Mouse (Mus musculus) retina, embryonic 14.5 days (tissue): ENCODE results near the gene Ptms.
A peak's percentile ranks its signal among the peaks of the same experiment; 100 is the strongest.

ENCODE experiments used
- DNase-seq: peaks from one replicate; pipeline ENCODE4 v3.0.0-alpha.2; 2015; ENCODE audit warnings: low spot score

Gene Ptms

DNA sequence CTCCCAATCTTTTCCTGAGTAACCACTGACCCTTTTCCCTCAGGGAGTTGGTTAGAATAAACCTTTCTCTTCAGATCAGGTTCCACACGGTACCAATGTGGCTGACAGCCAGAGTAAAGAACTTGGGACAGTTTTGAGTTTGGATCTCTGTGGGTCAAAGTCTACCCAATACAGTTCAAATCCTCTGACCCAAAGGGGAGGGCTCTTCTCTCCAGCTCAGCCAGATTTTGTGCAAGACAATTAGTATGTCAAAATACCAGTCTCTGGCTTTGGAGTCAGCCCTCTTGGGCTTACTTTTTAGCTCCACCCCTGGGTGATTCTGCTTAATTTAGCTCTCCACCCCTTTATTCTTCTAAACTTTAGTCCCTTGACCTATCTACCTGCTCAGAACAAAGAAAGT, 10.3 kb upstream of the Ptms start:
- DNase-seq, result no peak

DNA sequence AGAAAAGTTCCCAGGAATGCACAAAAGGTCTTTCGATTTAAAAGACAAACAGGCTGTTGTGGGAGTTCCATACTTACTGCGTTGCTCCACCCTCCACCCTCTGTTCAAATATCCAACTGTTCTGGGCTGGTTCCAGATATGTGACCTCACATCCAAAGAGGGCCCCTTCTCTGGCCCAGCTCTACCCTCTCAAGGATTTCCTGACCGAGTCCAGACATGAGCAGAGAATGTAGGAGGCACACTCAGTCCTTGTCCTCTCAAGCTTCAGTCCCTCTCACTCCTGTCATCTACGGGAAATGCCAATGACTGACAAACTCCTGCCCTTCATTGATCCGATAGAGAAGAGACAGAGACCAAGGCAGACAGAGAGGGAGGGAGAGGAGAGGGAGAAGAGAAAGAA, 6.0 kb upstream of the Ptms start:
- no peak for DNase-seq

DNA sequence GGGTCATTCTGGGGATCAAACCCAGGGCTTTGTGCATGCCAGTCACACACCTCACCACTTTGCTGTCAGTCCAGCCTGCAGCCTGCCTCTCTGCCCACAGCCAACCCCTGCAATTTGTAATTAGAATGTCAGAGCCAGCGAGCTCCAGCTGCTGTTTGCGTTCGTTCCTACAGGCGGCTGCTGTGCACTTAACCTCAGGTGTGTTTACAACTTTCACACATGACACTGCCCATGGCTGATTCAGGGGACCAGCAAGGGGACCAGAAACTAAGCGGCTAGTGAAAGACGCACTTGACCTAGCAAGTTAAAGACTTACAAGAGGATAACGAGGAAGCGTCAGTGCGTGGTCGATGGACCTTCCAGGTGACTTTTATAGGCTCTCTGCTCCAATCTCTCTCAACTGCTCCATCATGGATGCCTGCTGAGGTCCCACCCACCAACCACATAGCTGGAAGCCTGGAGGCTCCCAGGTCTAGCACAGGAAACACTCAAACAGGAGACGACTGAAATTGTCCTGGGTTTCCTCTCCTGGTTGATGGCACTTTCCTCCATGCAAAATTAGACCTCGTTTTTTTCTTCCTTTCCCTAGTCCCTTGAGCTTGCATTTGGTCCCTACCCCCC, 5.4 kb upstream of the Ptms start:
- DNase-seq, result no peak

DNA sequence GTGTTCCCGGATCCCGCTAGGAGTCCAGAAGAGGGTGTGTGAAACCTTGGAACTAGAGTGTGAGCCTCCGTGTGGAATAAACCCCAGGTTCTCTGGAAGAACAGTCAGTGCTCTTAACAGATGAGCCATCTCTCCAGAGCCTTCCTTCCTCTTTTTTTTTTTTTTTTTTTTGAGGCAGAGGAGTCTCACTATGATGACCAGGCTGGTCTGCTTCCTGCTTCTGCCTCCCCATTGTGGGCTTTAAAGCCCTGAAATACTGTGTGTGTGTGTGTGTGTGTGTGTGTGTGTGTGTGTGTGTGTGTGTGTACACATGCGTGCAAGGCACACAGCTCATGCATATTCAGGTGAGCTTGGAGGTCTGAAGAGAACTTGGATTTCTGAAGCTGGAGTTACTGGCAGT, 1.6 kb upstream of the Ptms start:
- DNase-seq, result no peak

DNA sequence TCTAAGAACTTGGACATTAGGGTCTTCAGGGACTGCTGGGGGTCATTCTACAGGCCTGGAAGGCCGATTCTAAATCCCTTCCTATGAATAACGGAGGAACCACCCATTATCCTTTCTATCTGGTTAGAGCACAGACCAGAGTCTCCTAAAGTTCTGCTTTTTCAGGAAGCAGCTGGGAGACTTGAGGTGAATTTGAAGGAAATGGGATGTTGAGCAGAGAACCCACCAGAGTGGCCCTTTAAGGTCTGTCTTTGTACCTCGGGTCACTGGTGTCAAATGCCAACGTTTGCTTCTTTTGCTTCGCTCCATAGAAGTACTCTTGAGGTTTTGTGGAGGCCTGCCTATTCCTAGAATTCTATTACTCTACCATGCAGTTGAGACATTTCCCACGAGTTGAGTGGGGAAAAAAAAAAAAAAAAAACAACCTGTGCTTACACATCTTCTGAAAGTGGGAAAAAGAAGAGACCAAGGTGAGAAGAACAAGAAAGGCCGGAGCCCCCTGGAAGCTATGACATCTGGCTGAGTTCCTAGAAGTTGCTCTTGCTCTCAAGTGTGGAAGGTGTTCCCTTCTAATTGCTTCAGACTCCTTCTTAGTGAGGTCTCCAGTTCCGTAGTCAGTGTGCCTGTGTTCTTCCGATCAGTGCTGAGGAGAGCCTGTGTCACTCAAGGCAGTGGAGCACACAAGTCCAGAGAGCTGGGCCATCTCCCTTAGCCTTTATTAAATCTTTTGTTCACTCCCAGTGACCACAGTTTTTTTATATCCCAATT, 599 bp upstream of the Ptms start:
- DNase-seq, result no peak

DNA sequence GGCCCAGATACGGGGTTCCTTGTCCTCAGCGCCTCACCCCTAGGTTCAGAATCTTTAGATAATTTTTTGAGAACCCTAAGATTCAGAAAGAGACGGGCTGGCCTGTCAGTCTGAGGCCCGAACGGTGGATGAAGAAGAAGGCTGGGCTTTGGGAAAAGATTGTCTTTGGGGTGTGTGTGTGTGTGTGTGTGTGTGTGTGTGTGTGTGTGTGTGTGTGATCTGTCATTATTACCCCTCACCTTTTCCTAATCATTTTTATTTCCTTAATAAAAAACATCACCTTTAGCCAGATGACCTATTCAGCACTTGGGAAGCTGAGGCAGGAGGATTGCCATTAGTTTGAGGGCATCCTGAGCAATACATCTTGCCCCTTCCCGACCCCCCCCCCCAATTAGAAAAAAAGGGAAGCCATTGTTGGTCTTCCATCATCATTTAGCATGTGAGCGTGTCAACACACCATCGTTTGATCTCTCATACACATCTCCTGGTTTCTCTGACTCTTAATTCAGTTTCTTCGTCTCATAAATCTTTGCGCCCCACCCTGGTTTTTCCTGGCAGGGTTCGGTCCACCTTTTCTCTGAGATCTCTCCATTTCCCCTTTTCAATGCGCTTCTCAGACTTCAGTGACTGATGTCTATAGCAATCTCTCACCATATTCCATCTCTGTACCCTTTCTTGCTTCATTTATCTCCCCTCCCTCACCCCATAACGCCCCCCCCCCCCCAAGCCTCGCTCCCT, 844 bp downstream of the Ptms start:
- no peak for DNase-seq

DNA sequence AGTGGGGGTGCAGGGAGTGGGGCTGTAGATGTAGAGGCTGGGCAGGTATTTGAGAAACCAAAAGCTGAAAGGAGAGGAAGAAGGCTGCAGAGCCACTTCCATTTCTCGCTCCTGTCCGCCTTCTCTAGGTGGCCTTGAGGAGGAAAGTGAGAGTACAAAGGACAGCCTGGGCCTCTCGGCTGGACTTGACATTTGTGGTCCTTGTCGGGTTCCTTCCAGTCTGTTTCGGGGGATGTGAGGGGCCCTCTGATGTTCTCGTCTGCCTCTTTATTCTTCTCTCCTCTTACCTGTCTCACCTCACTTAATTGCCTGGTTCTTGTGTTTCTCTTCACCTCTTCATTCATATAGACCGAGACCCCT, 1.6 kb downstream of the Ptms start:
- DNase-seq, result no peak

DNA sequence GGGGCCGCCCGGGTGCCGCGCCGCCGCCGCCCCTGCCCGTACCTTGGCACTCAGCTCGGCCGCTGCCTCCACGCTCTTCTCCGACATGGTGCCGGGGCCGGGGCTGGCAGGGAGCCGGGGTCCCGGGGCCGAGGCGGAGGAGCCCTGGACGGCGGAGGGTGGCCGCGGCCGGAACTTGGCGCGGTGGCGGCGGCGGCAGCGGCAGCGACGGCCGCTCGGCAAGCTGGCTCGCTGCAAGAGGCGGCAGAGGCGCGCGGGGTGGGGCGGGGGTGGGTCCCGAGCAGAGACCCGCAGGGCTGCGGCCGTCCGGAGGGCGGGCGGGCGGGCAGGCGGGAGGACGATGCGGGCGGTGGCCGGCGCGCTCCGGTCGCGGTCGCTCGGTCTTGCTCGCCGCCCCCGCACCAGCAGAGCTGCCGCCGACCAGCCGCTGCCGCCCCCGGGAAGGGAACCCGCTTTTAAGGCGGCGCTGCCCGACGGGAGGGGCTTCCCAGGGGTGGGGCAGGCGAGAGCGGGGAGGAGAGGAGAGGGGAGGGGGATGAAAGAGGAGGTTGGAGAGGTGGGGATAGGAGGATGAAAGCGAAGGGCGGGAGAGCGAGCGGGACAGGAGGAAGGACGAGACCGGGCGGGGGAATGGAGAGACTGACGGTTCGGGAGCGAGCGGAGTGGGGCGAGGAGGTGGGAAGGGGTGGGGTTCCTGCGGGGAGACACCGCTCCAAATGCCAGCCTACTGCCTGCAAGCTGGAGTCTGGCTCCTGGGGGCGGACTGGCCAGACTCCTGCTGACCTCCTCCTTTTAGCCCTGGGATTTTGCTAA, 2.2 kb downstream of the Ptms start:
- peak; percentile 90 for DNase-seq

DNA sequence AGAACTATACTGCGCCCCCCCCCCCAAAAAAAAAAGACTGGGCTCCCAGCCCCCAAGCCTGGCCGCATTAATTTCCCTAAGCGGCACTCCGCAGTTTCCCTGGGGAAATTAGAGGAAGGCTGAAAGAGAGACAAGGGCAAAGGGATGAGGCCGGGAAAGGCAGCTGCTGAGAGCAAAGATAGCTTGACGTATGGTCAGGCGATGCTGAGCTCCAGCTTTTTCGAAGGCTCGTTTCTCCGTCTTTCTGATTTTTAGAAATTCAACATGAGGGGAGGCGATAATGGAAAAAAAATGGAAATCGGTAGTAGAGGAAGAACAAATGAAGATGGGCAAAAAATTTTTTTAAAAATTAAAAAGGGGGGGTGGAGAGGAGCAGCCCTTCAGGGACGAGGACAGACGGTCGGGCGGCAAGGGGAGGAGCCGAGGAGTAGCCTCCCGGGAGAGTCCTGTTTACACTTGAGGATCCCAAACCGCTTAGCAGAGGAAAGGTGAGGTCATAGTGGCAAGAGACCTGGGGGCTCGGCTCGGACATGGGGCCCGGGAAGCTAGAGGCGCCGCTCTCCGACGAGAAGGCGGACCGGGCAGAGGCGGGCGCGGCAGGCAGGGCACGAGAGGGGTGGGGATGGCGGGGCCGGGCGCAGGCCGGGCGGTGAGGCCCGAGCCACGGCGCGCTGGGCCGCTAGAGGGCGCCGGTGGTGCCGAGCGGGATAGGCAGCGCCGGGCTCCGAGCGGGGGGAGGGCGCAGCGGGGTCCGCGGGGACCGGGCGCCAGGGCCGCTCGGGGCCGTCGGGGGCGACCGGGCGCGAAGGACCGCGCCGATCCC, 3.0 kb downstream of the Ptms start:
- peak; percentile 92 for DNase-seq

DNA sequence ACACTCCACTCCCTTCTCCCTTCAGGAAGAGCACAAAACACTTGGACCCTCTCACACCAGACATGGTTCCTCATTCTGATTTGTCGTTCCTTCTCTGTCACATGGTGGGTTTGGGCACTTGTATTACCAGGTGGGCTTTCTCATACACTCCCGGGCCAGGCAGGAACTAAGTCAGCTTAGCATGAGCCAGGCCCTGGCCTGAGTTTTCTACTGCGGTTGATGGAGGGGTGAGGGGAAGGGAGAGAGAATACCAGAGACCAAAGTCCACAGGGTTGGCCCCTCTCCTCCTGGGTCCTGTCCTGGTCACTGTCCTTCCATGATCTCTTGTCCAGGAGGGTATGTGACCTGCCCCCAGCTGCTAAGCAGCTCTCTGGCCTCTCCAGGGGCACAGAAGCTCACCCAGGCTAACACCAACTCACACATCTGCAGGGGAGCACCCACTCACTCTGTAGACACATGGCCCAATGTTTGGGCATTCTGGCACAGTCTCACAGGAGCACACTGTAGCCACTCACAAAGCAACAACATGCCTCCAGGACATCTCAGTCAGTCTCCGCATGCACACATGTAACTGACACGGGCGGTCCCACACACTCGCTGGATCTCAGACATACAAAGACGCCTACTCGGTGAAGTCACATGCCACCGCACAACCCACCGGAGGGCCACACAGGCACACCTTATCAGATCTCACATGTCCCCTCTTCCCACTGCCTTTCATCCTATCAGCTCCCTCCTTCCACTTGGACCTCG, 3.8 kb downstream of the Ptms start:
- DNase-seq, result peak; percentile 37

DNA sequence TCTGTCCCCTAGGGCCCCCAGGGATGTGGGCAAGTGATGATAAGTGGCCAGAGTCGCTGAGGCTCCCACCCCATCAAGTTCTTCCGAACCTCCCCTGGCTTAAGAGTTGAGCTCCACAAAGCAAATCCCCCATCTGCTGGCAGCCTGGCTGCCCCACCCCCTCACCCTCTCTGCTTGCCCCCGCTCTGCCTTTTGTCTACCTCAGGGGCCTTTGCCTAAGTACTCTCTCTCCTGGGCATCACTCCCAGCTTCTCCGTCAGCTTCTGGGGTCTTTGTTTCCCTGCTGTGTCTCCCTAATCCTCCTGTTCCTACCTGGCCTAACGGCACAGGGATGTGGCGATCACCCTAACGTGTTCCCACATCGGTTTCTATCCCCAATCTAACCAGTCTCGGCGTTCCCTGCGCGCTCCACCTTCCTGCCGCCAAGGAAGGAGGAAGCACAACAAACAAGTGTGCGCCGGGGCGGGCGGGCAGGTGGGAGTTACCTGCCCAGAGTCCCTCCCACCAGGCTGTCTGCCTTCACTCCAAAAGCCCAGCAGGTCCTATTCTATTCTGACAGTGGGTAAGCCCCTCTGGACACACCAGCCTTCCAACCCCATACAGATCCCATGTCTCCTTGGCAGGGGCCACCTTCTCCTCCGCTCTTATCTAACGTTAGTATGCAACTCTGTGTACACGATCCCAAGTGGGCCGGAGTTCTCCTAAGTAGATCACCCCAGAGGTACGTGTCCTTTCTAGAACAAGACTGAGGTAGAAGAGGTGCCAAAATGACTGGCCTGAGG, 4.6 kb downstream of the Ptms start:
- peak; percentile 58 for DNase-seq

DNA sequence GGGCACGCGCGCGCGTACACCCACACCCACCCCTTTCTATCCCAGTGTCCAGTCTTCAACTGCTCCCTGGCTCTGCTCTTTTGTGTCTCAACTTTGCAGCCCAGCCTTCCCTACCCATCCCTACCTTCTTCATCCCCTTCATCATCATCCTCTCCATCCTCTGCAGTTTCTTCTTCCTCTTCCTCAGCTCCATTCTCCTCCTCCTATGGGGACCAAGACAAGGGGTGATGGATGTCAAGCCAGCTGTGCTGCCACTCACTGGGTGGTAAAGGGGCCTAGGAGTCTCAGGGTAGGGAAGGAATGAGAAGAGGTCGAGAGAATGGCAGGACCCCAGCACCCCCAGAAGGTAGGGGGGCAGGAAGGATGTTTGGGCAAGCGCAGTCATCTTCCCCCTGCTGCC, 5.4 kb downstream of the Ptms start:
- no peak for DNase-seq

DNA sequence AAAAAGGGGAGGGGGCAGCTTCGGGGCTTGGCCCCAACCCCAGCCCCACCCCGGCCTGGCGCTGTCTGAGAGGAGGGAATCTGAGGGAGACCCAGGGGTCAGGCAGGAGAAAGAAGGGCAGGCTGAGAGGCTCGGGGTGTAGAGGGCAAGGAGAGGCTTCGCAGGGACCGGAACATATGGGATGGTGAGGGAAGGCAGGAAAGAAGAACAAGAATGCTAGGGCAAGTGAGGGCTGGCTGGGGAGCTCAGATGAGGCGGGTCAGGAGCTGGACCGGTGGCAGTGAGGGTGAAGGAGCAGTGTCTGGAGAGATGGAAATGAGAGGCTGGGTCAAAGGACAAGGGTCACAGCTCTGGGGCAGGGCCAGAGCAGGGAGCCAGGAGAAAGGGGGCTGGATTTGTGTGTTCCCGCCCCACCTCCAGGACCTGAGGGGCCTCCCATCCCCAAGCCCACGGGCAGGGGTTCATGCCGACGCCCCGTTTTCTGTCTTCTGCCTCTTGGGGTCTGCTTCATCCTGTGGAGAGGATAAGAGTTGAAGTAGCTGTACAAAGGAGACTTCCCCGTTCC, 6.1 kb downstream of the Ptms start:
- no peak for DNase-seq

DNA sequence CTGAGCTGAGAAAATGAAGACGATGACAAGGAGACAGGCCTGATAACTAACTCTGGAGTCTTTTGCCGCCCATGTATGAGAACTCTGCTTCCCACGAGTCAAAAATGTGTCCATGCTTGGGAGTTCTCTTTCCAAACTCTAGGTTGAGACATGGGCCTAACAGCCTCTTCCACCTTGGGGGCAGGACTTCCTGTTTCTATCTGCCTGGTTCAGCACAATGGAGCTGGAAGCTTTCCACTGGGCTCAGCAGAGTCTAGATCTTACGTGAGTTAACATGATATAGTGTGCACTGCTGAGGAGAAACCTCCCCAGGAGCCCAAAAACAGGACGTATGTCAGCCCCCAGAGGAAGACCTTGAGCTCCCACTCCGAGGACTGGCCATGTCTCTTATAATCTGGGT, 6.7 kb downstream of the Ptms start:
- DNase-seq, result no peak

DNA sequence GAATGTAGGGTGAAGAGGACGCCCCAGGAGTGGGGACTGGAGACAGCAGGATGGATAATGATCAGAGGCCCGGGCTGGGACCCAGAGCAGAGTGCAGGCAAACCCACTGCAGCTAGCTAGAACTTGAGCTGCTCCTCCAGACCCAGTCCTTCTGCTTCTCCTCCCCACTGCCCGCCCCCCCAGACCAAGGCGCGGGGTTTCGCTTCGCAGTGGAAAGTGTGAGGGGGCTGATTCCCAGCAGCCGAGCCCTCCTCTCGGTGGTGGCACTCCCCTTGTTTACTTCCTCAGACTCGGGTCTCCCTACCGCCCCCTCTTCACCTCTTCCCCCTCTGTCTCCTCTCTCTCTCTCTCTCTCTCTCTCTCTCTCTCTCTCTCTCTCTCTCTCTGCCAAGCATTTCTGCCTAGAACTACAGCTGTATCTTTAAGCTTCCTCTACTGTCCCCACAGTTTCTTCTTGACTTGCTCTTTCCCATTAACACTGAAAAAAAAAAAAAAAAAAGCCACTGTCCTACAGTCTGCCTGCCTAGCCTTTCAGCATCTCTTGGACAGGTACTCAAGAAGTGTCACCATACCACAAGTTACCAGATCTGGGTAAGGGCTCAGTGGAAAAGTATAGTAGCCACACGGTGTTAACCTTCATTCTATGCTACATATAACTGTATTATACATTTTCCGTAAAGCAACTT, 8.2 kb downstream of the Ptms start, which contains the start of gene Lag3:
Gene Lag3, minus strand, starts transcription at position 173 of the 686 bp plus-strand sequence.
- no peak for DNase-seq

DNA sequence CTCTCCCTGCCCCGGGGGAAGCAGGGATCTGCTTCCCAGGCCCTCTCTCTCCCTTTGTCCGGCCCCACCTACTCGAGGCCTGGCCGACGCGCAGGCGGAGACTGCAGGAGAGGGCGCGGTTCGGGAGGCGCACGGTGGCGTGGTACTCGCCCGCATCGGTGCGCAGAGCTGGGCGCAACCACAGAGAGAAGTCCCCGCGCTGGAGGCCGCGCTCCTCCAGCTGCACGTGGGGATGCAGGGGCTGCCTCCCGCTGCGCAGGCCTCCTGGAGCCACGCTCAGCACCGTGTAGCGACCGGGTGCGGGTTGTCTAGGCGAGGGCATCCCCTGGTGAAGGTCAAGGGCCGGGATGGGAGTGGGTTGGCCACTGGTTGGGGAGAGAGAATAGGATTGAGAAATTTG, 9.9 kb downstream of the Ptms start:
- peak; percentile 41 for DNase-seq

DNA sequence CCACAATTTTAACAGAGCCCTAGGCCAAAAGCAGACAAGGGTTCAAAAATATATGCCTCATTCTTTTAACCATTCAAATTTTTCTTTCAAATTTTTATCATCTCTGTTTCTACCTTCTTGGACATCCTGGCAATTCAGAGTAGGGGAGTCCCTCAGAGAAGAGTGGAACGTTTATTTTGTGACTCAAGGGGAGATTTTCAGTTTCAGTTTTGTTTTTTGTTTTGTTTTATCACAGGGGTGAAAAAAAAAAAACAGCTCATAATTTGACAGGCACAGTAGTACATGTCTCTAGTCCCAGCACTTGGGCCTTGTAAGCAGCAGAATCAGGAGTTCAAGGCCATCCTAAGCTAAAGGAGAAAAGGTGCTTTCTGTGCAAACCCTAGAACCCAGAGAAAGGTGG, 12.1 kb downstream of the Ptms start:
- no peak for DNase-seq

DNA sequence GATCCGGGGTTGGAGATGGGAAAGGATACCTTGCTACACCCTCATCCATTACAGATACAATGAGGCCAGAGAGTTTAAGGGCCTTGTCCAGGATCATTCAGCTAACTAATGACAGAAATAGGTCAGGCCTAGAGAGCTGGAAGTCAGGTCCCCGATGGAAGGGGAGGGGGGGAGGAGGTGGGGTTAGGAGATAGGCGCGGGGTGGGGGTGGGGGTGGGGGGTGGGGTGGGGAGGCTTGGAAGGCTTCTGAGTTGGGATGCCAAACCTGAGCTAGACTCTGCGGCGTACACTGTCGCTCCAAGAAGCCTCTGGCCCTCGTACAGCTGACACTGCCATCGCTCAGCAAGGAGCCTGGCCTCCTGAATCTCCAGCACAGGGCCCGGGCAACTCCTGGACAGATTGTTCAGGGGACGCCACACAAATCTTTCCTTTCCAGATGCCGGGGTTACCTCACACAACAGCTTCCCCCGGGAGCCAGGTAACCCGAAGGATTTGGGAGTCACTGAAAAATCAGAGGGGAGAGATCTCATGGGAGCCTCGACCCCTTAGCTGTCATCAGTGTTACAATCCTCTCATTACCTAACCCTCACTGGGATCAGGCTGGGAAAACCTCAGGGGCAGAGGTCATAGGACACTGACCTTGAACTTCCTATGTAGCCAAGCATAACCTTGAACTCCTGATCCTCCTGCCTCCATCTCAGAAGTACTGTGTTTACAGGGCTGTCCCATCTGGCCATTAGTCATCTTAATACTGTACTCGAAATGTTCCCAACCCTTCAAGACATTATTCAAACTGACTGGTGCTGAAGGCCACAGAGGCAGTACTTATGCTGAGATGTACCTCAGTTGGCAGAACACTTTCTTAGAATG, 14.7 kb downstream of the Ptms start:
- DNase-seq, result peak; percentile 60
